Mouse (Mus musculus): Measurements from ENCODE around the gene Olfr1290. TPM values are rescaled to one million over a fixed set of nuclear protein-coding genes. Genes with fewer than 3 reads are reported as not detected.

Gene Olfr1290
- total RNA-seq (2022), result not detected

GRCm38 (mm10) chr2:111493729-111494128 lies at the start of gene Olfr1290:
TSS of gene Olfr1290 (minus strand) at chr2:111493829.
- no peak for DNase-seq (ENCODE audit: low spot score in 2 of 2)

- DNase-seq (ENCODE audit: low spot score in 2 of 2), result no peak
Observed at GRCm38 (mm10) chr2:111540191-111540590, 46.6 kb upstream of the Olfr1290 start, which contains the start of gene Olfr1294. TSS of gene Olfr1294 (minus strand) at chr2:111540291.

GRCm38 (mm10) chr2:111524903-111525302 lies 31.3 kb upstream of the Olfr1290 start, which contains the start of gene Olfr1293-ps:
TSS of gene Olfr1293-ps (plus strand) at chr2:111525203.
- no peak for DNase-seq (ENCODE audit: low spot score in 2 of 2)

- DNase-seq (ENCODE audit: low spot score in 2 of 2), result no peak
Observed at GRCm38 (mm10) chr2:111517451-111517850, 23.8 kb upstream of the Olfr1290 start.

GRCm38 (mm10) chr2:111496880-111497279 lies 3.3 kb upstream of the Olfr1290 start, which contains the start of gene Olfr1291-ps1:
TSS of gene Olfr1291-ps1 (plus strand) at chr2:111497180.
- no peak for DNase-seq (ENCODE audit: low spot score in 2 of 2)

GRCm38 (mm10) chr2:111480519-111480918 lies 13.1 kb downstream of the Olfr1290 start, which contains the start of gene Olfr1289:
TSS of gene Olfr1289 (plus strand) at chr2:111480819.
- no peak for DNase-seq (ENCODE audit: low spot score in 2 of 2)

- no peak for DNase-seq (ENCODE audit: low spot score in 2 of 2)
Observed at GRCm38 (mm10) chr2:111473801-111474200, 19.8 kb downstream of the Olfr1290 start, which contains the start of gene Olfr1288. TSS of gene Olfr1288 (plus strand) at chr2:111474101.

- no peak for DNase-seq (ENCODE audit: low spot score in 2 of 2)
Observed at GRCm38 (mm10) chr2:111448842-111449241, 44.8 kb downstream of the Olfr1290 start, which contains the start of gene Olfr1287. TSS of gene Olfr1287 (plus strand) at chr2:111449142.

Other genes with a start within 250 kb of the Olfr1290 start
- gene Olfr1276, start 239.3 kb downstream of the Olfr1290 start, total RNA-seq (2022), result not detected
- gene Olfr1277, start 219.7 kb downstream of the Olfr1290 start, total RNA-seq (2022), result not detected
- not detected for gene Olfr1278, start 203.7 kb downstream of the Olfr1290 start, total RNA-seq (2022)
- not detected for gene Olfr1279, start 193.2 kb downstream of the Olfr1290 start, total RNA-seq (2022)
- not detected for gene Olfr1280, start 179.8 kb downstream of the Olfr1290 start, total RNA-seq (2022)
- gene Olfr1281, start 167.3 kb downstream of the Olfr1290 start, total RNA-seq (2022), result not detected
- not detected for gene Olfr1282, start 157.8 kb downstream of the Olfr1290 start, total RNA-seq (2022)
- not detected for gene Olfr1283, start 127.0 kb downstream of the Olfr1290 start, total RNA-seq (2022)
- not detected for gene Olfr1284, start 118.3 kb downstream of the Olfr1290 start, total RNA-seq (2022)
- gene Olfr1286, start 70.7 kb downstream of the Olfr1290 start, total RNA-seq (2022), result not detected
- not detected for gene Olfr1287, start 44.7 kb downstream of the Olfr1290 start, total RNA-seq (2022)
- gene Olfr1288, start 19.7 kb downstream of the Olfr1290 start, total RNA-seq (2022), result not detected
- gene Olfr1289, start 13.0 kb downstream of the Olfr1290 start, total RNA-seq (2022), result not detected
- gene Olfr1291-ps1, start 3.4 kb upstream of the Olfr1290 start, total RNA-seq (2022), result not detected
- not detected for gene Olfr1293-ps, start 31.4 kb upstream of the Olfr1290 start, total RNA-seq (2022)
- gene Olfr1294, start 46.5 kb upstream of the Olfr1290 start, total RNA-seq (2022), result not detected
- not detected for gene Olfr1295, start 75.9 kb upstream of the Olfr1290 start, total RNA-seq (2022)
- gene Olfr1297, start 132.7 kb upstream of the Olfr1290 start, total RNA-seq (2022), result not detected
- gene Olfr1298, start 155.4 kb upstream of the Olfr1290 start, total RNA-seq (2022), result not detected
- not detected for gene Olfr1299, start 167.6 kb upstream of the Olfr1290 start, total RNA-seq (2022)

Data from left cerebral cortex, adult 8-10 months (tissue).